Mouse (Mus musculus) midbrain, embryonic 11.5 days (tissue): ENCODE results near the gene Itga9. TPM values are rescaled to one million over a fixed set of nuclear protein-coding genes. Genes with fewer than 3 reads are reported as not detected.

ENCODE experiments used
- ATAC-seq: fragments of 200-750 bp; cut with Nextera tagmentation; 2 replicates; pipeline ENCODE4 v1.8.0; 2017; ENCODE audit warnings: moderate TSS enrichment, moderate library complexity; ENCODE audit not compliant: low FRiP score
- DNase-seq: peaks from one replicate; pipeline ENCODE4 v3.0.0; 2015; ENCODE audit warnings: low spot score; ENCODE audit errors: missing footprints
- H3K27ac ChIP-seq: fragments of 300-500 bp; sonication (generic); 2 replicates; pipeline ENCODE4 v1.5.1; 2014; ENCODE audit warnings: low read depth, low read length
- H3K27me3 ChIP-seq: fragments of 300-500 bp; sonication (generic); 2 replicates; pipeline ENCODE4 v1.6.1; 2014; ENCODE audit warnings: mild to moderate bottlenecking, low read length, moderate library complexity, mixed read lengths; ENCODE audit not compliant: control insufficient read depth, insufficient read depth
- H3K36me3 ChIP-seq: fragments of 300-500 bp; sonication (generic); 2 replicates; pipeline ENCODE4 v1.6.1; 2014; ENCODE audit warnings: mild to moderate bottlenecking, low read length, moderate library complexity, mixed read lengths; ENCODE audit not compliant: control insufficient read depth, insufficient read depth
- H3K4me1 ChIP-seq: fragments of 300-500 bp; sonication (generic); 2 replicates; pipeline ENCODE4 v1.6.1; 2014; ENCODE audit warnings: low read length; ENCODE audit not compliant: control insufficient read depth, insufficient read depth
- H3K4me2 ChIP-seq: fragments of 300-500 bp; sonication (generic); 2 replicates; pipeline ENCODE4 v1.6.1; 2014; ENCODE audit warnings: mild to moderate bottlenecking, moderate library complexity
- H3K4me3 ChIP-seq: fragments of 300-500 bp; sonication (generic); 2 replicates; pipeline ENCODE4 v1.5.1; 2014; ENCODE audit warnings: low read depth, low read length
- H3K9ac ChIP-seq: fragments of 300-500 bp; sonication (generic); 2 replicates; pipeline ENCODE4 v1.6.1; 2014; ENCODE audit warnings: low read length
- H3K9me3 ChIP-seq: fragments of 300-500 bp; sonication (generic); 2 replicates; pipeline ENCODE4 v1.6.1; 2016; ENCODE audit warnings: low read length; ENCODE audit not compliant: control insufficient read depth
- WGBS: fragments of 180-500 bp; shearing (Covaris S2); extraction: QIAGEN DNeasy Blood & Tissue Kit; methylation state at CpG from one replicate; pipeline ENCODE4 v1.1.7; 2014; 5-methylcytosine and 5-hydroxymethylcytosine counted together
- polyA plus RNA-seq: library from polyadenylated mRNA; unstranded; fragments of >200 nt; fragmentation: Nextera tagmentation; extraction: Ambion mirVana; gene quantifications from 2 replicates; pipeline ENCODE4 v1.2.1, GENCODE M21; 2014

Itga9 gene
- polyA plus RNA-seq, 1 experiment from 2014 or later, result 4.0 TPM

DNA sequence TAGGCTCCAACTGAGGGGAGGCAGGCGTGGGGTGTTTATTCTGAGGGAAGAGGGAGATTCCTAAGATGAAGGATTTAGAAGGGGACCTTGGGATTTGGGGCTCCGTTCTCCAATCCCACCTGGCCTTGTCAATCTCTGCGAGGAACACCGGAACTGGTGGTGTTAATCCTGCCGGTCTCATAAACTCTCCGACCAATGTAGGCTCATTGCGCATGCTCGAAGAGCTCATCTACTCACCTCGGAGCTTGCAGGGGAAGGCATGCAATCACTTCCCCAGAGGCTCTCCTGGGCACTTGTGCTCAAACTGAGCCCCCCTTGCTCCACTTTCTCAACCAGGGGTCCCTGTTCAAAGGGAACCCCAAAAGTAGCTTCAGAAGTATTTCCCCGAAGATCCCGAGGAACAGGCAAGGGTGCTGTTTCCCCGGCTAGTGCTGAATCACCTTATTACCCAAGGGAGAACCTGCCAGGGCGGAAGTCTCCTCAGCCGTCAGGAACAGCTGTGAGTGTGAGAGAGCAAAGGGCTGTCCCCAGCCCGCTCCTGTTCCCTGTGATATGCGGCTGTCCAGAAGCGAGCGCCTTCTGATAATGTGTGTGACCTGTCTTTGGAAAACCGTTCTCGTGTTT lies 5.6 kb downstream of the Itga9 start:
- ATAC-seq, result no peak
- Histone ChIP-seq H3K4me2 (no peak overlapping the region), H3K27me3 (peaks cover 4% of the 10 kb centered on the region; the same call in 1 of the 2 replicates), H3K36me3 (no peaks in the 10 kb centered on the region), H3K4me1 (0 out of 2 replicates have a peak, but pooled peaks cover 6% of the 10 kb centered on the region), H3K4me3 (no peak overlapping the region), H3K9ac (no peak overlapping the region), H3K27ac (no peak overlapping the region), H3K9me3 (no peaks in the 10 kb centered on the region)
- 70% methylated on average over 20 of the region's 20 CpGs for WGBS
- DNase-seq, result peak; percentile 77

DNA sequence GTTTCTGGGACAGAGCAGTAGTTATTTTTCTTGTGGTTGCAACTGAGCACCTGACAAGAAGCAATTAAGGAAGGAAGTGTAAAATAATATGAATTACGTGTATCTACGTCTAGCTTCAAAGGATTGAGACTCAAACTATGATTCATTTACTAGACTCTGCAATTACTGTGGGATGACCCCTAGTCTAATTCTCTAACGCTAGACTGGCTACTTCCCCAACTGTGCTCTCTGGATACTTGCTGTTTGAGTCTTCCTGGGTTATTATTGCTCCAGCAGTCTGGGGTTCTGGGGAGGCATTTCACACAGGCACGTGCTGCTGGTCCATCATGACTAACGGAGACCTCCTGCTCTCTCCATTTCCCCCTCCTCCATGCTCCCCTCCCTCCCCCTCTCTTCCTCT lies 10.7 kb downstream of the Itga9 start:
- Histone ChIP-seq H3K9ac (no peak overlapping the region), H3K36me3 (no peaks in the 10 kb centered on the region), H3K4me3 (no peak overlapping the region), H3K4me1 (no peaks in the 10 kb centered on the region; the same call in 1 of the 2 replicates), H3K9me3 (no peaks in the 10 kb centered on the region), H3K4me2 (no peak overlapping the region), H3K27ac (no peak overlapping the region), H3K27me3 (no peaks in the 10 kb centered on the region)
- 90% methylated on average over 5 of the region's 5 CpGs for WGBS
- DNase-seq, result no peak
- ATAC-seq, result no peak

DNA sequence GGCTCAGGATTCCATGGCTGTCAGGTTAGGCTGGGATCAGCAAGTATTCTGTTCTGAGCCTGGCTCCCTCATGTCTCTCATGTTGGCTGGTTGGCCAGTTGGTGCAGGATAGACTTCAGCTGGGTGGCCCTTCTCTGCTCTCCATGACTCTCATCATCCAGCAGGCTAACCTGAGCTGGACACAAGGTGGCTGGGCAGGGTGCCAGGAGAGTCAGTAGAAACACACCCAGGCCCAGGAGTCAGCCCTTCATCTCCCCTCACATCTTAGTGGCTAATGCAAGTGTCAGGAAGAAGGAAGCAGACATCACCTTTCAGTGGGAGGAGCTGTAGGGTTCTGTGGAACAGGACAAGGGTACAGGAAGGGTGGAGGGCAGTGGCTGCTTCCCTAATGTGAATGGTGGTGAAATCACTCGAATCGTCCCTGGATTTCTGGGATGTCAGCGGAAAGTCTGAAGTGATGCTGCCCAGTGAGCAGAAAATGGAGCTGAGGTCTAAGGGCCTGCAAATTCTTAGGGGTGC lies 12.3 kb downstream of the Itga9 start:
- WGBS, result 82% methylated on average over 3 of the region's 3 CpGs
- H3K9me3 ChIP-seq, result no peaks in the 10 kb centered on the region
- H3K27me3 ChIP-seq, result no peaks in the 10 kb centered on the region
- DNase-seq (no peak), ATAC-seq (no peak)
- H3K27ac ChIP-seq, result no peak overlapping the region
- no peaks in the 10 kb centered on the region; the same call in 1 of the 2 replicates for H3K4me1 ChIP-seq
- H3K4me2 ChIP-seq, result no peak overlapping the region
- H3K4me3 ChIP-seq, result no peak overlapping the region
- H3K9ac ChIP-seq, result no peak overlapping the region
- no peaks in the 10 kb centered on the region for H3K36me3 ChIP-seq

DNA sequence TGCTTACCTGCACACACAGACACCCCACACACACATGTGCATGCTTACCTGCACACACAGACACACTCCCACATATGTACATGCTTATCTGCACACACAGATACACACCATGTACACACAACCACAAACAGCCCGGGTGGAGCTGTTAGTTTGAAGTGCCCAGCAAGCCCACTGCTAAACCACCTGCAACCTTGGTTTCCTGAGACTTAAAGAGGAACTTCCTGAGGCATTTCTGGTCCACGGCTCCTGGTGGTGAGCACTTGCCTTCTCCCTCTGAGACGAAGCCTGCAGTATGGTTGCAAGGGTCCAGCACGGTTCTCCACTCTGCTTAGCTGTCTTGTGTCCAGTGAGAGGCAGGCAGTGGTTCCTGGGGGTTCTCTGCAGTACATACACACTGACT lies 14.3 kb downstream of the Itga9 start:
- H3K27ac ChIP-seq, result no peak overlapping the region
- ATAC-seq (no peak), DNase-seq (no peak)
- no peaks in the 10 kb centered on the region for H3K36me3 ChIP-seq
- H3K4me1 ChIP-seq, result no peaks in the 10 kb centered on the region; the same call in 1 of the 2 replicates
- H3K27me3 ChIP-seq, result no peaks in the 10 kb centered on the region
- no peaks in the 10 kb centered on the region for H3K9me3 ChIP-seq
- no peak overlapping the region for H3K4me3 ChIP-seq
- no peak overlapping the region for H3K4me2 ChIP-seq
- H3K9ac ChIP-seq, result no peak overlapping the region
- WGBS, result 48% methylated on average over 4 of the region's 4 CpGs

DNA sequence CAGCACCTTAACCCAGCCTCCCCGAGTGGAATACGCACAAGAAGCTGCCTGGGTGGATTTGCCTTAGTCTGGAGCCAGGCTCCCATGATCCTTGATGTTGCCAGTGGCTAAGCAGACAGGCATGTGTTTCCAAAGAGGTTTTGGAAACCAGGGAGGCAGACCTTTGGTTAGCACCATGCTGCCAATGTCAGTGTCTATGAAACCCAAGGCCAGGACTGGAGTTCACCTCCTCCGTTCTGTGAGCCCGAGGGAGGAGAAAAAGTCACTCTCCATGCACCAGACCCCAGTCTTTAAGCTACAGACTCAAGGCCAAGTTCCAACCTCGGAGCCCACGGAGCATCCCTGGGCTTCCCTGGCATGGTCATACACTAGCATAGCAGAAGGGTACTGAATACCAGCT lies 15.2 kb downstream of the Itga9 start:
- no peak overlapping the region for H3K4me3 ChIP-seq
- H3K9ac ChIP-seq, result no peak overlapping the region
- H3K36me3 ChIP-seq, result no peaks in the 10 kb centered on the region
- no peaks in the 10 kb centered on the region for H3K27me3 ChIP-seq
- WGBS, result 89% methylated on average over 6 of the region's 6 CpGs
- no peaks in the 10 kb centered on the region for H3K9me3 ChIP-seq
- no peak for ATAC-seq
- H3K4me1 ChIP-seq, result no peaks in the 10 kb centered on the region; the same call in 1 of the 2 replicates
- DNase-seq, result no peak
- H3K4me2 ChIP-seq, result no peak overlapping the region
- H3K27ac ChIP-seq, result no peak overlapping the region

DNA sequence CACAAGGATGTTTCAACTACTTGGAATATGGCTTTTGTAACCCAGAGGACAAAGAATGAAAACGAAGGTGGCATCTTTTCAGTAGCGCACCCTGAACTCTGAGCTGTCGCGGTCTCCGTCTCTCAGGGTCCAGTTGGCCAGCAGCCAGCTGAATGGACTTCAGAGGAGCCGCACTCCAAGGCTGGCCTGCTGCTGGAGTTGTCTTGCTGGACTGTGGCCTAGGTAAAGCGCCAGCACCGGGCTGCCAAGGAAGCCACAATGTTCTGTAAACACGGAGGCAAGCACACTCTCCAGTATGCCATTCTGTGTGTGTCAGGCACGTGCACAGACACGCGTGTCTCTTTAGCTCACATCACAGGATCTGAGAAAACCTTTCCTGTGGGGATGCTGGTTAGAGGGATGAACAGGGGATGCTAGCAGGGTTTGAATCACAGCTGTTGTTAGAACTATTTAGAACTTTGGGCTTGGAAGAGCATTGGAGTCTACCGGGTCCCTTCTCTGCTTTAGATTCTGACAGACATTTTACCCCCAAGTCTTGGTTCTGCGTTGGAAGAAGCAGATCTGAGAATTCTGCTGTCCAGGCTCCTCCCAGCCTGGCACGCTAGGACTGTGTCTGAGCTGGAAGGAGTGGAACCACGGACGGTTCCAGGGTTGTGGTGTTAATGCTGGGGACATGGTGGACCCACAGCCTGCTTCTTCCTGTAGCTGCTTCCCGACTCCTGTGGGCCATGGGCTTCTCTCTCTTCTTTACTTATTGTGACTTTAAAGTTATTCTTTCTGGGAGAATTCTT lies 16.1 kb downstream of the Itga9 start:
- DNase-seq (no peak), ATAC-seq (no peak)
- Histone ChIP-seq H3K4me3 (no peak overlapping the region), H3K9me3 (no peaks in the 10 kb centered on the region), H3K4me1 (no peaks in the 10 kb centered on the region; the same call in 1 of the 2 replicates), H3K9ac (no peak overlapping the region), H3K4me2 (no peak overlapping the region), H3K27me3 (no peaks in the 10 kb centered on the region), H3K36me3 (no peaks in the 10 kb centered on the region), H3K27ac (no peak overlapping the region)
- WGBS, result 90% methylated on average over 18 of the region's 18 CpGs

DNA sequence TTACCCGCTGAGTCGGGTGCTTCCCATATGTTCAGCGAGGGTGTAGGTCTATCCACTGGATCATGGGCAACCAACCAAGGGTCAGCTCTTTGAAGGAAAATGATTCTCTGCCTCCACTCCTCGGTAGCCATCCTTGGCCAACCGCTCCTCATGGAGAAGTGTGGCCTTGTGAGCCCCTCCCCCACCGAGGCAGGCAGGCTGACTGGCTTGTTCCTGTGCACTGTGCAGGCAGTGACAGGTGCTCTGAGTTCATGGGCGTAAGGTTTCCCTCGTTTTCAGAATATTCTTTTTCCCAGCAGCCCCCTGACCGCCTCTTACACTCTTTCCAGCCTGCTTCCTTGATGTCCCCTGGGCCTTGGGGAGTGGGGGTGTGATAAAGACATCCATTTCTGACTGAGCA lies 17.0 kb downstream of the Itga9 start:
- ATAC-seq, result no peak
- WGBS, result 75% methylated on average over 9 of the region's 9 CpGs
- Histone ChIP-seq H3K4me1 (no peaks in the 10 kb centered on the region; the same call in 1 of the 2 replicates), H3K27ac (no peak overlapping the region), H3K27me3 (no peaks in the 10 kb centered on the region), H3K9ac (no peak overlapping the region), H3K4me2 (no peak overlapping the region), H3K36me3 (no peaks in the 10 kb centered on the region), H3K4me3 (no peak overlapping the region), H3K9me3 (no peaks in the 10 kb centered on the region)
- no peak for DNase-seq

DNA sequence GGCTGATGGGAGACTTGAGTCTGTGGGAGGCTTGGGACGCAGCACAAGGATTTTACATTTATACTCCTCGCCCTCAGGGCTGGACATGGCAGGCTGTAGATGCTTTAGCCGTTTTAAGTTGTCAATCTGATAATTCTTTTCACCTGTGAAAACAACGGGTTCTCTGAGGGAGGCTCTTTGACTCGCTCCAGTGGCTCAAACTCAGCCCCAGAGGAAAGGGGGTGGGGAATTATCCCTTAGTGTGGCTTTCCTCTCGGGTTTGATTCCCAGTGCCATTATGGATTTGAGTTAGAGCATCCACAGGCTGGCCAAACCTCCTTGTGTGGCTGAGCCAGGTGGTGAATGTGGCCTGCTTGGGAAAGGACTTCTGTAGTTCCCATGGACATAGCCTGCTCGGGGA lies 17.7 kb downstream of the Itga9 start:
- DNase-seq, result no peak
- WGBS, result 25% methylated on average over 7 of the region's 7 CpGs
- no peaks in the 10 kb centered on the region for H3K9me3 ChIP-seq
- H3K4me1 ChIP-seq, result no peaks in the 10 kb centered on the region; the same call in 1 of the 2 replicates
- H3K4me3 ChIP-seq, result no peak overlapping the region
- no peak overlapping the region for H3K9ac ChIP-seq
- H3K27me3 ChIP-seq, result no peaks in the 10 kb centered on the region
- H3K4me2 ChIP-seq, result no peak overlapping the region
- H3K36me3 ChIP-seq, result no peaks in the 10 kb centered on the region
- no peak overlapping the region for H3K27ac ChIP-seq
- ATAC-seq, result no peak

DNA sequence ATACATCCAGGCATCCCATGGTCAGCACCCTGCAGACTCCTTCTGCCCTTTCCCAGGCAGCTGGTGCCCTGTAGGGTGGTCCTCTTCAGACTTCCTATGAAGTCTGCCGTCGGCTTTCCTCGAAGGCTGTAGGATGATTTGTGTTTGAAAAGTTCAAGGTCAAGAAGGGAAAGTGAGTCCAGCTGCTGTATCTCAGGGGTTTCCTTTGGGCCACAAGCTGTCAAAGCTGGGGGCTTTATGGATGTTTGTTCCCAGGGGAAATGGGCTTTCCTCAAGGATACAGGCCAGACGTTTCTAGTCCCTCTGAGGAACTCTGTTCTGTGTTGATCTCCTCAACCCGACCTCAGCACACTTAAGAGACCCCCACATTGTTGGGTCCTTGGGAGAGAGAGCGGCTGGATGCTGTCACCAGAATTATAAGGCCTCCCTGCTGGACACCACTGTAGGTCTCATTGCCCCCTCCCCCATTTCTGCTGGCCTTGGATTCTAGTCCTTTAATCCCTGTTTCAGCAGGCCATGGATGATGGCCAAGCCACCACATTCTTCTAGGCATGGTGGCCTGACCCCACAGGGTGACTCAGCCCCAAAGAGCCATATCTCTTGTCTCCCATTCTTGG lies 23.4 kb downstream of the Itga9 start:
- ATAC-seq, result no peak
- Histone ChIP-seq H3K27ac (no peak overlapping the region), H3K4me1 (no peaks in the 10 kb centered on the region), H3K9me3 (no peaks in the 10 kb centered on the region), H3K4me2 (no peak overlapping the region), H3K27me3 (no peaks in the 10 kb centered on the region), H3K36me3 (no peaks in the 10 kb centered on the region), H3K9ac (no peak overlapping the region), H3K4me3 (no peak overlapping the region)
- 62% methylated on average over 6 of the region's 6 CpGs for WGBS
- no peak for DNase-seq
